In the genomic region with DNA sequence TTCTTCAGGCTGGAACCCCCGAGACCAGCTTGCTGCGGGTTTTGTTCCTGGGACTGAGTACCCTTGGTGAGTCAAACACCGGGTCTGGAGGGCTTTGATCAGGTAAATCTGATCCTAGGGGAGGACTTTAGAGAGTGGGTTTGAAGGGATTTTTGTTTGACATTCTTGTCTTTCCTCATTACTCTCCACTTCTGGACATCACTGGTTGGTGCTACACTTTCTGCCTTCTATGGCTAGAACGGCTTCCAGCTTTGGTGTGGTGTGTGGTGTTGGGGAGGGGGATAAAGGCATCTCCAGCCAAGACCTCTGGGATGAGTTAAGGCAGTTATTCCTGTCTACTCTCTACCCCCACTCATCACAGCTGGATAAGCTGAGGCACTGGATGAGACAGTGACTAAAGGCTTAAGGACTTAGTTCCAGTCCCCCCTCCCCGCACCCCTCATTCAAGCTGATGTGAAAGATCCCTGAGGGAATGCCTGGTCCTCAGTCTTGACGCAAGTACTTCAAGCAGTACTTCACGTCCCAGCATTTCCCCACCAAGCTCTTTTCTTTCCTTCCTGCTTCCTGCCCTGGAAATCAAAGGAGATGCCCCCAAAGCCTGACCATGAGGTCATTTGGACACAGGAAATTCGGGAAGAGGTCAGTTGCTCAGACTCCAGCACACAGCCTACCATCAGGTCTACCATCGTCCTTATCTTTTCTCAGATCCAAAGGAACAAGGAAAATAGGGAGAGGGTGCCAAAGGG, we compare ENCODE assay signal across 8 mouse cellular contexts. TPM values are rescaled to one million over a fixed set of nuclear protein-coding genes. Genes with fewer than 3 reads are reported as not detected.
DNase-seq lines count a peak whose midpoint lies in the region; TF ChIP-seq lines count a peak whose summit lies in the region.

No protein-coding gene starts in this region.

- H3K27ac ChIP-seq in bone marrow, adult 2 months (ENCODE audit: control insufficient read depth, insufficient read depth, low read depth, low read length, poor library complexity) = no peak overlapping the region

- peak; percentile 58 to 84 for DNase-seq in heart, adult 18-20 months
- peak; percentile 30 to 39 for DNase-seq in kidney, adult 8-10 months
- peak; percentile 54 for DNase-seq in lung, postnatal 10 days
- DNase-seq in cerebellum, adult 8-10 months = no peak
- DNase-seq in urinary bladder, postnatal 4 days (ENCODE audit: low spot score in 2 of 2) = no peak
- DNase-seq in ovary, postnatal 36 days (ENCODE audit: low spot score) = no peak
- no peak for DNase-seq in gastrocnemius, adult 18-20 months (ENCODE audit: low spot score)

- H3K4me1 ChIP-seq in bone marrow, adult 2 months (ENCODE audit: control insufficient read depth, insufficient read depth, low read length) = no peaks in the 10 kb centered on the region

- 37% methylated on average over 9 of the region's 9 CpGs for WGBS in bone marrow, adult 2 months

- TF ChIP-seq CTCF in bone marrow, adult 2 months (IDR thresholded peaks at IDR 0.05; ENCODE audit: control insufficient read depth, insufficient read depth, low read length) = no peak

- TF ChIP-seq POLR2A in bone marrow, adult 2 months (IDR thresholded peaks at IDR 0.05; ENCODE audit: borderline replicate concordance, control insufficient read depth, low read depth, low read length) = no peak

- peak overlapping the region; percentile 16 for H3K4me3 ChIP-seq in bone marrow, adult 2 months (replicated peaks; ENCODE audit: control insufficient read depth, low read depth, low read length)

RNA-seq across cellular contexts. Expression of a gene that starts 0.5 kb away (rescaled TPM):
- polyA plus RNA-seq in bone marrow, adult 2 months (2011; ENCODE audit: insufficient read depth, insufficient read length, low replicate concordance, missing spikeins) = 10.8 and 13.7 TPM in 2 replicates
- 10 to 100 TPM; 67.1 to 69.5 TPM for total RNA-seq in heart, adult 18-20 months (2021)
- 10 to 100 TPM; 17.9 to 18.5 TPM for total RNA-seq in gastrocnemius, adult 18-20 months (2021)

RNA-seq across cellular contexts. Expression of a gene that starts 10.7 kb away (rescaled TPM):
- polyA plus RNA-seq in bone marrow, adult 2 months (2011; ENCODE audit: insufficient read depth, insufficient read length, low replicate concordance, missing spikeins) = 4.0 and 12.2 TPM in 2 replicates
- total RNA-seq in heart, adult 18-20 months (2021) = 1 to 10 TPM; 3.9 to 4.9 TPM
- total RNA-seq in gastrocnemius, adult 18-20 months (2021) = under 1 TPM; 0.55 to 0.85 TPM

RNA-seq across cellular contexts. Expression of a gene that starts 24.3 kb away (rescaled TPM):
- 92.9 and 101 TPM in 2 replicates for polyA plus RNA-seq in bone marrow, adult 2 months (2011; ENCODE audit: insufficient read depth, insufficient read length, low replicate concordance, missing spikeins)
- total RNA-seq in heart, adult 18-20 months (2021) = 1 to 10 TPM; 5.7 to 6.2 TPM
- under 1 TPM; 0.34 to 0.57 TPM for total RNA-seq in gastrocnemius, adult 18-20 months (2021)

RNA-seq across cellular contexts. Expression of a gene that starts 27.1 kb away (rescaled TPM):
- polyA plus RNA-seq in bone marrow, adult 2 months (2011; ENCODE audit: insufficient read depth, insufficient read length, low replicate concordance, missing spikeins) = 1.9 and 7.2 TPM in 2 replicates
- total RNA-seq in heart, adult 18-20 months (2021) = 1 to 10 TPM; 8.3 to 9.1 TPM
- total RNA-seq in gastrocnemius, adult 18-20 months (2021) = 1 to 10 TPM; 3.3 to 4.0 TPM

RNA-seq across cellular contexts. Expression of a gene that starts 39.3 kb away (rescaled TPM):
- 11.2 and 29.1 TPM in 2 replicates for polyA plus RNA-seq in bone marrow, adult 2 months (2011; ENCODE audit: insufficient read depth, insufficient read length, low replicate concordance, missing spikeins)
- 1 to 10 TPM; 5.9 to 7.9 TPM for total RNA-seq in heart, adult 18-20 months (2021)
- total RNA-seq in gastrocnemius, adult 18-20 months (2021) = 1 to 10 TPM; 3.2 to 5.5 TPM

Comparison
In these comparisons a context has a peak if more than half of its experiments do, and no peak if none do; other contexts are left out.
1. DNase-seq: peak in heart, adult 18-20 months (2 of 2), kidney, adult 8-10 months (2 of 2) and lung, postnatal 10 days (single experiment); none in cerebellum, adult 8-10 months (single experiment), urinary bladder, postnatal 4 days (0 of 2), ovary, postnatal 36 days (single experiment) and gastrocnemius, adult 18-20 months (single experiment).
2. RNA of a gene that starts 24.3 kb away (total RNA-seq): 5.7 to 6.2 TPM in heart, adult 18-20 months; 0.34 to 0.57 TPM in gastrocnemius, adult 18-20 months; every median in the first group is over 4 times any median in the second.